Mouse (Mus musculus) ovary, adult 18-20 months (tissue): Measurements from ENCODE around the gene Fbxo33.

Experiments used
- DNase-seq: peaks from one replicate; pipeline ENCODE4 v3.0.0; 2022; ENCODE audit warnings: low spot score, mixed read lengths

Fbxo33 gene

DNA sequence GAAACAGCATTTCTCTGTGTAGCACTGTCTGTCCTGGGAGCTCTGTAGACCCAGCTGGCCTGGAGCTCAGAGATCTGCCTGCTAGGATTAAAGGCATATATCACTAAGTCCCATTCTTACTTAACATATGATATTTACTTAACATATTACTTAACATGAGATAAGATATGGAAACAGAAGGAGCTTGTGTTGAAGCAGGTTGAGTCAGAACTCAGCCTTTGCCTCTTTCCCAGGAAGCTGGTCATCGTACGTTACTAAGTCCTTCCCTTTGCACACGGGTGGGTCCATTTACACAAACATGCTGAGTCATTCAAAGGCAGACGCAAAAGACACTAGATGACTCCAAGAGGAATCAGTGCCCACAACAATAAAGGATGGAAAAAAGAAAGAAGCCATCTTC, 20.8 kb downstream of the Fbxo33 start:
- DNase-seq = no peak

GRCm38 (mm10) chr12:59195941-59196340, 23.6 kb downstream of the Fbxo33 start:
- no peak for DNase-seq

- no peak for DNase-seq
Measured at GRCm38 (mm10) chr12:59195065-59195464, 24.5 kb downstream of the Fbxo33 start.

DNA sequence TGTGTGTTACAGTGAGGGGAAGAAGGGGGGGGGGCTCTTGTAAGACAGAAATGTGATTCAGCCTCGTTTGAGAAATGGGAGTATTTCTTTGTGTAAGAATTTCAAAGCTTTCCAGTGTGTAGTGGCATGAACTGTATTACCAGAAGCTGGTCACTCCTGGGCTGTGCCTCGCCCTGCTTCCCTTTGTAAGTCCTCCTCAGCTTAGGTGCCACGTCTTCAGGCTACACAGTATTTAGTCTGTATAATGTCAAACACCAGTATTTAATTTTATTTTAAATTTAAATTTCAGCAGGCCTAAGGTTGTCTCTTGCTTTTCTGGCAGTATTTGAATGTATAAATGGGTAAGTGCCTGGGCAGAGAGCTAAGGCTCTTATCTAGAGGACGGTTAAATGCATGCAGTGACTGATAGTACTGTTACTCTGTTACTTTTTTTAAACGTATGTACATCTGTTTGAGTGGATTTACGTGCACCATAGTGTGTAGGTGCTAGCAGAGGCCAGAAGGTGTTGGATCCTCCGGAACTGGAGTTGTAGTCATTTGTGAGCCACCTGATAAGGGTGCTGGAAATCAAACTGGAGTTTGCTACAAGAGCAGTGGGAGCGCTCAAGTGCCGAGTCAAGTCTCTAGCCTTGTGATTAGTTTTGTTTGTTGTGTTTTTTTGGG, 25.1 kb downstream of the Fbxo33 start:
- no peak for DNase-seq

GRCm38 (mm10) chr12:59193637-59194036, 25.9 kb downstream of the Fbxo33 start:
- DNase-seq = no peak

- DNase-seq = no peak
Measured at GRCm38 (mm10) chr12:59188086-59188682, 31.3 kb downstream of the Fbxo33 start.

DNA sequence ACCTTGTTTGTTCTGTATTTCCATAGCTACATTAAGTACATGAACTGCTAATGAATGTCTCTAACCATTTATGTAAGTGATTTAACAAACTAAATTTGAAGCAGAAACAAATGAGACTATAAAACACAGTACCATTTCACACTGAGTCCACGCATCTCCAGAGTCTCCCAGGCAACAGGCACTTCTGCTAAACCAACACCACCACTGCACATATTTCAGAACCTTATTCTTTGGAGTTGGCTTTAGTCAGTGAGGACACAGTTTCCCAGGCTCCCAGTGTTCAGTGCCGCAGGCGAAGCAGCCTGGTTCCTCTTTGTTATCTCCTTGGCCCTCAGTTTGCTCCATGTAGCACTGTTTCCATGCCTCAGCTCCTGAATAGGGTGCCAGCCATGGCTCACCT, 41.7 kb downstream of the Fbxo33 start:
- no peak for DNase-seq

- no peak for DNase-seq
Measured at GRCm38 (mm10) chr12:59169935-59170334, 49.6 kb downstream of the Fbxo33 start.

DNA sequence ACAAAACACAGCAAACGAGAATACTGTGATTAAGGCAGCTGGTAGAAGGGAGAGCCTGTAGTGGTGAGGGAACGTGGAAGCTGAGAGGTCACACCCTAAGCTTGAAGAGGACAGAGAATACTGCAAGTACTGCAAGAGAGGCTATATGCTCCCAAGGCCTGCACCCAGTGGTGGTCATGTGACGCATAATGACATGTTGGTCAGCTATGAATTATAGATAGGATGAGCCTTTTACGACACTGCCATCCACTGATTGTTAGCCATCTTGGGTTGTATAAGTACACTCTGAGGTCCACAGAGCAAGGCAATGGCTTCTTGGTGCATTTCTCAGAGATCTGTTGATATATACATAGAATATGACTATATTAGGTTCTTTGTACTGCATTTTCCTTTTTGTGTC, 53.0 kb downstream of the Fbxo33 start:
- no peak for DNase-seq

DNA sequence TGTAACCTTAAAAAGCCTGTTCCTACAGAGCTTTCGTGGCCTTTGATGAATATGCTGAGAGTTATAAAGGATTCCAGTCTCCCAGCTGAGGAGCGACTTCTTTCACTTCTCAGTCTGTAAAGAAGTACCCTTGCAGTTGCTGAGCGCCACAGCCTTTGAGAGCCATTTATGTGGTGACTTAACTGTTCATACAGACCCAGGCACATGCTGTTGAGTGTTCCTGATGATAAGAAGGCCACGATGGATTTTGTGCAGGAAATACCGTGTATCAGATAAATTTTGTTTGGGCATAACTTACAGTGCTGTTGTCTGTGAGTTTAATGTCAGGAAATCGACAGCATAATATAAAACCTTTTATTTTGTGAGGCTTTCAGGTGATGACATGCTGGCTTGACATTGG, 55.0 kb downstream of the Fbxo33 start:
- no peak for DNase-seq

DNA sequence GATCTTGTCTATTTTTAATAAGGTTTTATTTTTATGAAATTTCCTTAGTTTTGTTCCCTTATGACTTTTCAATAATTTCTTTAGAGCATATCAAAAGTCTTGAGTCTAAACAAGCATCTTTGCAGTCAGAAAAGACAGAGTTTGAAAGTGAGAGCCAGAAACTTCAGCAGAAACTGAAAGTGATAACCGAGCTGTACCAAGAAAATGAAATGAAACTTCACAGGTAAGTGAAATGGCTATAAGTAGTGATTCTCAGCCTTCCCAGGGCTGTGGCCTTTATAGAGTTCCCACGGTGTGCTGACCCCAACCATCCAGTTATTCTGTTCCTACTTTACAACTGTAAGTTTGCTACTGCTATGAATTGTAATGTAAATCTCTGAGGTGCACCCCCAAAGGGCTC, 56.7 kb downstream of the Fbxo33 start:
- no peak for DNase-seq

GRCm38 (mm10) chr12:59161091-59161490, 58.4 kb downstream of the Fbxo33 start:
- no peak for DNase-seq
